Mouse (Mus musculus) spleen, adult 10 weeks (tissue): Measurements from ENCODE around the gene Gm28048. TPM values are rescaled to one million over a fixed set of nuclear protein-coding genes. Genes with fewer than 3 reads are reported as not detected.

Experiments
- polyA plus RNA-seq: library from polyadenylated mRNA; stranded (reverse); fragments of 350-450 nt; fragmentation: Illumina TruSeq; extraction: RNeasy Lipid Tissue Mini Kit (QIAGEN cat#74804); gene quantifications from one replicate; pipeline ENCODE4 v1.2.3, GENCODE M21; 2015; ENCODE audit warnings: low replicate concordance; ENCODE audit not compliant: insufficient read depth

Gene Gm28048
- polyA plus RNA-seq: 59.6 TPM

DNA sequence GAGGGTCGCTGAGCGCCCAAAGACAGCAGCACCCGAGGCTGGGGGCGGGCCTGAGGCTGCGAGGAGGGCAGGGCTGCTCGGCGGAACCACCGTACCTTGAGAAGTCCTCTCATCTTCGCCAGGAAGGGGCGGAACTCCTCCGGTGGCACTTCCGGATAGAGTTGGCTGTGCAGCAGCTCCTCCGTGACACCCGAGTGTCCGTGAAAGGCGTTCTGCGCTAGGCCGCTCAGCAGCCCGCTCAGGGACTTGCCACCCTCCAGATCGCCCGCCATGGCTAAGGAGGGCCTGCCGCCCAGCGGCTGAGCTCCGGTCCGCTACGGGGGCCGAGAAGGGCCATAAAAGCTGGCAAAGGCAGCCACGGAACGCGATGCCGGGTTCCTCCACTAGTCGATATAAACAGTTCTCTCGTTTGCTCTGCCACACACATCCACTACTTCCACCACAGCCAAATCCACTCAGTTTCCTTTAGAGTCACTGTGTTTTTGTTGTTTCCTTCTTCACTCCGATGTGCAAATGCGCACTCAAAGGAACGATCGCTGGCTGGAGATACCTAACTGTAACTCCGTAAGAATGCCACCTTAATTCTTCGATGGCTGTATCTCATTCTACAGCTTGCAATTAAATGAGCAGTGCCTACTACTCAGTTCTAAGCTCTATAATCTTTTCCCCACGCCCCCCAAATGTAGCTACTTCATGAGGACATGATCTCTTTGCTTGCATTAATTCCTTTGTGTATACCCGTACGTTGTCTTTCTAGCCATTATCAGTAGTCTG, at the start of gene Gm28048, which contains the start of gene Commd1:
Gm28048 (minus strand) TSS at position 107 of the 774 bp plus-strand sequence.
Commd1 (minus strand) TSS at position 399 of the 774 bp plus-strand sequence.

DNA sequence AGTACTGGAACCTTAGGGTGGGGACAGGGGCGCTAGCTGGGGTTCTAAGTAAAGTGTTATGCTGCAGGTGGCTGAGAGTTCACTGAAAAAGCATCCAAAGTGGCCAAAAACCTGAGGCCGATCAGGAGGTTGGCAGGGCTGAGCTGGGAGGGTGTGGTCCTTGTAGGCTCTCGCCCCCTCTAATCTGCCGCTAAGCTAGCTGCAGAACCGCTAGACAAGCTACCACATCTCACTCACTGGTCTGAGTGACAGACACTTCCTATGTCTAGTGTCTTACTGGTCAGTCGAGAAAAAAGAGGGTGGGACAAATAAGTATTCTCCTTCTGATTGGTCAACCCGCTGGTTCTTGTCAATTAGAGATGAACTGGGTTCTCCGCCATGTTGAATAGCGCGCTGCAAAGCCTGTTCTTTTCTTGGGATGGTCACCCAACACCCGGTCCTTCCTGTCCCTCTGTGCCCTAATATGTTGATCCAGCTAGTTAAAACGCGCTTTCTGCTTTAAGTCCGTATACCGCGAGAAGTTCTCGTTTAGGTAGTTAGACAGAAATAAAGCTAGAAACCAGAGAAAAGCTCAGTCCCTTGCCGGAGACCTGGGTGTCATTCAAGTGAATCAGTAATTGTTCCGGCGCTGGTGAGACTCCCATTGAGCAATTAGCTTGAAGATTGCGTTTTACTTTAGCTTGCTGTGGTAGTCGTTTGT, 25.7 kb upstream of the Gm28048 start, which contains the start of gene Fam161a:
Fam161a (plus strand) TSS at position 51 of the 700 bp plus-strand sequence.

DNA sequence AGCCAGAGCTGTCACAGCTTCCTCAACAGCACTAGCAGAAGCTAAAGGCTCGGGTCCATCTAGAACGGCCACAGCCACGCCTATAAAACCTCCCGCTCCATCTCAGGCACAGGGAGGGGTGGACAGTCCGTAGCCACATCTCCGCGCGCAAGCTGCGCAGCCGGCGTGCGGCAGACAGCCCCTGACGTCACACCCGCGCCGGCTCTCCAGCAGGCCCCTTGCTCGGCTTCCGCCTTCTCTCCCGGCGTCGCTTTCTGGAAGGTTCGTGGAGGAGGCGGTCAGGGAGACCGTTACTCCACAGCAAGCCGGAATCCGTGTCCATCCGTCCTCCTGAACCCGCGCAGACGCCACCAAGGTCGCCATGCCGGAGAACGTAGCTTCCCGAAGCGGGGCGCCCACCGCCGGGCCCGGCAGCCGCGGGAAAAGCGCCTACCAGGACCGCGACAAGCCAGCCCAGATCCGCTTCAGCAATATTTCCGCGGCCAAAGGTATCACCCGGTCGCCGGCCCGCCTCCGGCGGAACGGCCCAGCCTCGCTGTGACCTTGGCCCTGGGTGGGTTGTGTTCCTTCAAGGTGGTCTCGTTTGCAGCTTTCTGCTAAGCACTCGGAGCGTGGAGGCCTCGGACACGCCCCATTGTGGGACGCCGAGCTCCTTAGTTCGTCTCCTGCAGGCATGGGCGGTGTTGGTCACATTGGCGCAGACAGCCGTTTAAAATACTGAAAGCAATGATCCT, 8.7 kb upstream of the Gm28048 start, which contains the start of gene Cct4:
Cct4 (plus strand) TSS at position 127 of the 734 bp plus-strand sequence.

GRCm38 (mm10) chr11:22971835-22972709, 9.8 kb downstream of the Gm28048 start, which contains the start of gene Zrsr1:
Gene Zrsr1, plus strand, starts transcription at chr11:22972005.

DNA sequence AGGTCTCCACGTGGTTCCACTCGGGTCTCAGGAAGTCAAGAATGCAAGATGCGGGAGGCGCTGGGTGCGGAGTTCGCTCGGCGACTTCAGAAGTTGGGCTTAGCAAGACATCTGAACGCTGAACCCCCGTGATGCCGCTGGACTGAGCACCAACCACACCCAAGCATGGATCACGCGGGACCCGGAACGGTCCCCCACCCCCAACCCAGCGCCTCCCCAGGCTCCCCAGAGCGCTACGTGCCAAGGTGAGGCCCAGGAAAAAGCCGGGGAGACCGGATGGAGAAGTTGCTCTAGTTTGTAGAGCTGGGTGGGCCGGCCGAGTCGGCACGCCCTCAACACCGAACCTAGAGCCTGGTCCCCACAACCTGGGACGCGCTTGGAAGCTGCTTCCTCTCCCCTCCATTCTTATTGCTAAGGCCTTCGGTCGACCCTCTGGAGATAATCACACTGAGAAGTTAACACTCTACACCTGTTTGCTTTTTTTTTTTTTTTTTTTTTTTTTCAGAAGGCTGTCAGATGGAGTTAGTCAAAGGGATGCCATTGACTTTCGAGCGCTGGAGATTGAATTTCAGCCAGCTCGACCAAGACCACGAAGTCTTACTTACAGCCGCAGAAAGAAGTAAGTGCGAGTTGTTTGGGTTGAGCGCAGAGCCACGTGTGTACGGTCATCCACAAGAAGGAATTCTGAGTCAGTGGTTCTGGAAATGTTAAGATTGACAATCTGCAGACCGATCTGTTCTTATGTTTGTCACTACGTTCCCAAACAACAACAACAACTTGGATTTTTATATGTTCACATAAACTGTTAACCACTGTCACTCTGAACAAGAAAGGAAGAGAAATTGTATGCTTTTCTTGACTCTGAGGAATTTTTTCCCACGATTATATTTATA, 121.3 kb downstream of the Gm28048 start, which contains the start of gene B3gnt2:
B3gnt2 (minus strand) TSS at position 627 of the 893 bp plus-strand sequence.

Other genes starting within 250 kb of the Gm28048 start
- gene B3gnt2, start 121.1 kb downstream of the Gm28048 start, polyA plus RNA-seq: 69.6 TPM
- 55.2 TPM for gene Zrsr1, start 10.1 kb downstream of the Gm28048 start, polyA plus RNA-seq
- 72.2 TPM for gene Commd1, start 292 bp upstream of the Gm28048 start, polyA plus RNA-seq
- 298 TPM for gene Cct4, start 8.4 kb upstream of the Gm28048 start, polyA plus RNA-seq
- 3.5 TPM for gene Fam161a, start 25.4 kb upstream of the Gm28048 start, polyA plus RNA-seq